Mouse (Mus musculus) activated CD4-positive, CD25-positive, alpha-beta regulatory T cell (primary cell): Measurements from ENCODE around the gene Gm8453. TPM values are rescaled to one million over a fixed set of nuclear protein-coding genes. Genes with fewer than 3 reads are reported as not detected.

ENCODE experiments used
- polyA plus RNA-seq, 2 experiments: library from polyadenylated mRNA; unstranded; fragments of 100-300 nt; shearing (Covaris generic); gene quantifications; one replicate each; pipeline ENCODE4 v1.2.1; 2017

The Gm8453 gene
- not detected for polyA plus RNA-seq

DNA sequence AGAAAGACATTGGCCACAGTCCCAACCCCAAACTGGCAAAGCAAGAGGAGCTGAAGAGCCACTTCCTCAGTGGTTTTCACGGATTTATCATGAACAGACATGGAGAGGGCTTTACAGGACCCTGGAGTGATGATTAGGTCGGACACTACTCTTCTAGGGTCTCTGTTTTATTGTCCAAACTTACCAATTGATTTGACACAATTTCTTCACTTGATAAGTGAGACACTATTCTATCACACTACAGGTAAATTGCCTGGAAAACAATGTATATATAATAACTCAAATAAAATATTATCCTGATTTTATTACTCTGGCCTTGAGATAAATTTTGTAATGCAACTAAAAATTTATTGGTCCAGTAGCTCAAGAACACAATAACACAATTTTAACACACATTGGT lies at the start of gene Gm8453:
Gene Gm8453, minus strand, starts transcription at position 101 of the 400 bp plus-strand sequence.

DNA sequence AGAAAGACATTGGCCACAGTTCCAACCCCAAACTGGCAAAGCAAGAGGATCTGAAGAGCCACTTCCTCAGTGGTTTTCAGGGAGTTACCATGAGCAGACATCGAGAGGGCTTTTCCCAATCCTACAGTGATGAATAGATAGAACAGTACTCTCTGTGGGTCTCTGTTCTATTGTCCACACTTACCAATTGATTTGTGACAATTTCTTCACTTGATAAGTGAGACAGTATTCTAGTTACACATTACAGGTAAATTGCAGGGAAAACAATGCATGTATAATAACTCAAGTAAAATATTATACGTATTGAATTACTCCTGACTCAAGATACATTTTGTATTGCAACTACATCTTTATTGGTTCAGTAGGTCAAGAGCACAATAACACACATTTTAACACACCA lies 28.1 kb downstream of the Gm8453 start, which contains the start of gene Gm8653:
Gene Gm8653, minus strand, starts transcription at position 101 of the 400 bp plus-strand sequence.

DNA sequence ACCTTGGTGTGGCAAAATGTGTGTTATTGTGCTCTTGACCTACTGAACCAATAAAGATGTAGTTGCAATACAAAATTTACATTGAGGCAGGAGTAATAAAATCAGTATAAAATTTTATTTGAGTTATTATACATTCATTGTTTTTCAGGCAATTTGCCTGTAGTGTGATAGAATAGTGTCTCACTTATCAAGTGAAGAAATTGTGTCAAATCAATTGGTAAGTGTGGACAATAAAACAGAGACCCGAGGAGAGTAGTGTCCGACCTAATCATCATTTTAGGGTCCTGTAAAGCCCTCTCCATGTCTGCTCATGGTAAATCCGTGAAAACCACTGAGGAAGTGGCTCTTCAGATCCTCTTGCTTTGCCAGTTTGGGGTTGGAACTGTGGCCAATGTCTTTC lies 40.2 kb downstream of the Gm8453 start, which contains the start of gene Vmn1r143:
Gene Vmn1r143, plus strand, starts transcription at position 301 of the 400 bp plus-strand sequence.

Other genes with a start within 250 kb of the Gm8453 start
- not detected for gene Vmn1r137, start 234.9 kb downstream of the Gm8453 start, polyA plus RNA-seq
- not detected for gene Vmn1r138, start 200.6 kb downstream of the Gm8453 start, polyA plus RNA-seq
- not detected for gene Gm6176, start 173.2 kb downstream of the Gm8453 start, polyA plus RNA-seq
- gene Vmn1r139, start 160.4 kb downstream of the Gm8453 start, polyA plus RNA-seq, result under 1 TPM in 1 of 2 experiments, not detected in 1; 0.33 TPM
- not detected for gene Gm16451, start 111.2 kb downstream of the Gm8453 start, polyA plus RNA-seq
- gene Gm10666, start 94.7 kb downstream of the Gm8453 start, polyA plus RNA-seq, result not detected
- not detected for gene Vmn1r142, start 65.4 kb downstream of the Gm8453 start, polyA plus RNA-seq
- gene Vmn1r143, start 40.1 kb downstream of the Gm8453 start, polyA plus RNA-seq, result not detected
- gene Gm8653, start 28.2 kb downstream of the Gm8453 start, polyA plus RNA-seq, result not detected
- not detected for gene Gm4187, start 100.2 kb upstream of the Gm8453 start, polyA plus RNA-seq
- gene Gm8660, start 141.6 kb upstream of the Gm8453 start, polyA plus RNA-seq, result not detected
- gene Vmn1r148, start 184.1 kb upstream of the Gm8453 start, polyA plus RNA-seq, result not detected
- gene Vmn1r149, start 208.7 kb upstream of the Gm8453 start, polyA plus RNA-seq, result not detected
- gene Gm10665, start 234.6 kb upstream of the Gm8453 start, polyA plus RNA-seq, result not detected